Mouse (Mus musculus): ENCODE measurements around the gene Ccdc146. TPM values are rescaled to one million over a fixed set of nuclear protein-coding genes. Genes with fewer than 3 reads are reported as not detected.
A peak's percentile ranks its signal among the peaks of the same experiment; 100 is the strongest.

Gene Ccdc146
- polyA plus RNA-seq (2016; fragmentation: Nextera tagmentation; extraction: Ambion mirVana), result 0.07 TPM in 1 of 2 replicates, not detected in the other

GRCm38 (mm10) chr5:21424614-21425602, at the start of gene Ccdc146, which contains the start of gene Fam185a:
Gene Ccdc146 (minus strand): TSS chr5:21424677.
Gene Fam185a (plus strand): TSS chr5:21424958.
- Histone ChIP-seq H3K27me3 (ENCODE audit: poor library complexity, severe bottlenecking) (no peaks in the 10 kb centered on the region), H3K9me3 (no peaks in the 10 kb centered on the region), H3K36me3 (replicated peaks) (no peaks in the 10 kb centered on the region), H3K27ac (peak within 1 kb of the TSS; percentile 87), H3K4me3 (peak within 1 kb of the TSS; percentile 94), H3K4me1 (peaks cover 24% of the 10 kb centered on the region)
- WGBS, result under 1% methylated on average over 68 of the region's 68 CpGs
- DNase-seq (ENCODE audit: extremely low spot score, low spot score), result peak; percentile 88

GRCm38 (mm10) chr5:21468100-21468499, 43.6 kb upstream of the Ccdc146 start:
- H3K4me1 ChIP-seq, result no peaks in the 10 kb centered on the region
- H3K9me3 ChIP-seq, result no peaks in the 10 kb centered on the region
- H3K27me3 ChIP-seq (ENCODE audit: poor library complexity, severe bottlenecking), result no peaks in the 10 kb centered on the region
- H3K36me3 ChIP-seq (replicated peaks), result no peaks in the 10 kb centered on the region
- WGBS, result 96% methylated on average over 12 of the region's 12 CpGs
- no peak overlapping the region for H3K4me3 ChIP-seq
- H3K27ac ChIP-seq, result no peak overlapping the region
- DNase-seq (ENCODE audit: extremely low spot score, low spot score), result no peak

- Histone ChIP-seq H3K9me3 (no peaks in the 10 kb centered on the region), H3K36me3 (replicated peaks) (no peaks in the 10 kb centered on the region), H3K27ac (no peak overlapping the region), H3K27me3 (ENCODE audit: poor library complexity, severe bottlenecking) (no peaks in the 10 kb centered on the region), H3K4me1 (no peaks in the 10 kb centered on the region), H3K4me3 (no peak overlapping the region)
- 74% methylated on average over 7 of the region's 7 CpGs for WGBS
- no peak for DNase-seq (ENCODE audit: extremely low spot score, low spot score)
These were observed 42.9 kb upstream of the Ccdc146 start for GRCm38 (mm10) chr5:21467387-21467786.

GRCm38 (mm10) chr5:21440833-21441530, 16.5 kb upstream of the Ccdc146 start:
- Histone ChIP-seq H3K27me3 (ENCODE audit: poor library complexity, severe bottlenecking) (no peaks in the 10 kb centered on the region), H3K36me3 (replicated peaks) (0 out of 2 replicates have a peak, but pooled peaks cover 11% of the 10 kb centered on the region), H3K27ac (no peak overlapping the region), H3K9me3 (no peaks in the 10 kb centered on the region), H3K4me3 (no peak overlapping the region), H3K4me1 (peaks cover 10% of the 10 kb centered on the region)
- 87% methylated on average over 8 of the region's 8 CpGs for WGBS
- DNase-seq (ENCODE audit: extremely low spot score, low spot score), result no peak

GRCm38 (mm10) chr5:21439446-21440110, 15.1 kb upstream of the Ccdc146 start:
- Histone ChIP-seq H3K27ac (no peak overlapping the region), H3K4me1 (peaks cover 10% of the 10 kb centered on the region), H3K36me3 (replicated peaks) (0 out of 2 replicates have a peak, but pooled peaks cover 14% of the 10 kb centered on the region), H3K9me3 (no peaks in the 10 kb centered on the region), H3K4me3 (no peak overlapping the region), H3K27me3 (ENCODE audit: poor library complexity, severe bottlenecking) (no peaks in the 10 kb centered on the region)
- WGBS, result 94% methylated on average over 7 of the region's 7 CpGs
- no peak for DNase-seq (ENCODE audit: extremely low spot score, low spot score)

- no peak for DNase-seq (ENCODE audit: extremely low spot score, low spot score)
- Histone ChIP-seq H3K9me3 (no peaks in the 10 kb centered on the region), H3K4me3 (no peak overlapping the region), H3K4me1 (peaks cover 10% of the 10 kb centered on the region), H3K27me3 (ENCODE audit: poor library complexity, severe bottlenecking) (no peaks in the 10 kb centered on the region), H3K27ac (no peak overlapping the region), H3K36me3 (replicated peaks) (0 out of 2 replicates have a peak, but pooled peaks cover 14% of the 10 kb centered on the region)
- 96% methylated on average over 9 of the region's 9 CpGs for WGBS
These were observed 14.0 kb upstream of the Ccdc146 start for GRCm38 (mm10) chr5:21438428-21438827.

GRCm38 (mm10) chr5:21436471-21436975, 12.0 kb upstream of the Ccdc146 start:
- no peak overlapping the region for H3K27ac ChIP-seq
- WGBS, result 60% methylated on average over 8 of the region's 8 CpGs
- H3K4me1 ChIP-seq, result peaks cover 10% of the 10 kb centered on the region
- H3K4me3 ChIP-seq, result no peak overlapping the region
- H3K9me3 ChIP-seq, result no peaks in the 10 kb centered on the region
- DNase-seq (ENCODE audit: extremely low spot score, low spot score), result no peak
- no peaks in the 10 kb centered on the region for H3K27me3 ChIP-seq (ENCODE audit: poor library complexity, severe bottlenecking)
- H3K36me3 ChIP-seq (replicated peaks), result peaks cover 8% of the 10 kb centered on the region; the same call in 1 of the 2 replicates

GRCm38 (mm10) chr5:21434148-21434929, 9.9 kb upstream of the Ccdc146 start:
- Histone ChIP-seq H3K9me3 (no peaks in the 10 kb centered on the region), H3K4me1 (peaks cover 10% of the 10 kb centered on the region), H3K36me3 (replicated peaks) (peaks cover 3% of the 10 kb centered on the region; the same call in 1 of the 2 replicates), H3K27ac (no peak overlapping the region), H3K27me3 (ENCODE audit: poor library complexity, severe bottlenecking) (no peaks in the 10 kb centered on the region), H3K4me3 (no peak overlapping the region)
- DNase-seq (ENCODE audit: extremely low spot score, low spot score), result no peak
- 89% methylated on average over 11 of the region's 11 CpGs for WGBS

- Histone ChIP-seq H3K27ac (no peak overlapping the region), H3K36me3 (replicated peaks) (no peaks in the 10 kb centered on the region), H3K27me3 (ENCODE audit: poor library complexity, severe bottlenecking) (no peaks in the 10 kb centered on the region), H3K4me3 (peak overlapping the region; percentile 94; the same call in 1 of the 2 replicates), H3K9me3 (no peaks in the 10 kb centered on the region), H3K4me1 (peaks cover 24% of the 10 kb centered on the region)
- WGBS, result 94% methylated on average over 6 of the region's 6 CpGs
- no peak for DNase-seq (ENCODE audit: extremely low spot score, low spot score)
These were observed 2.2 kb upstream of the Ccdc146 start for GRCm38 (mm10) chr5:21426666-21427065.

- Histone ChIP-seq H3K4me3 (no peak overlapping the region), H3K36me3 (replicated peaks) (no peaks in the 10 kb centered on the region), H3K4me1 (peaks cover 10% of the 10 kb centered on the region), H3K9me3 (no peaks in the 10 kb centered on the region), H3K27ac (no peak overlapping the region), H3K27me3 (ENCODE audit: poor library complexity, severe bottlenecking) (no peaks in the 10 kb centered on the region)
- DNase-seq (ENCODE audit: extremely low spot score, low spot score), result no peak
- 53% methylated on average over 1 of the region's 1 CpGs for WGBS
These were observed 3.9 kb downstream of the Ccdc146 start for GRCm38 (mm10) chr5:21420609-21421008.

GRCm38 (mm10) chr5:21418613-21419012, 5.9 kb downstream of the Ccdc146 start:
- Histone ChIP-seq H3K4me3 (no peak overlapping the region), H3K27me3 (ENCODE audit: poor library complexity, severe bottlenecking) (no peaks in the 10 kb centered on the region), H3K9me3 (no peaks in the 10 kb centered on the region), H3K27ac (no peak overlapping the region), H3K4me1 (no peaks in the 10 kb centered on the region), H3K36me3 (replicated peaks) (no peaks in the 10 kb centered on the region)
- 75% methylated on average over 4 of the region's 4 CpGs for WGBS
- DNase-seq (ENCODE audit: extremely low spot score, low spot score), result no peak

All from forebrain, embryonic 10.5 days (tissue).